Mouse (Mus musculus) liver, adult 2 months (tissue): ENCODE data around the gene Dlg3. TPM values are rescaled to one million over a fixed set of nuclear protein-coding genes. Genes with fewer than 3 reads are reported as not detected.
A peak's percentile ranks its signal among the peaks of the same experiment; 100 is the strongest.

ENCODE experiments used
- DNase-seq: peaks from one replicate; pipeline ENCODE4 v3.0.0-alpha.2; 2011; ENCODE audit warnings: low read depth, low spot score; ENCODE audit errors: extremely low read depth
- H3K27ac ChIP-seq: fragments of 200-500 bp; replicated peaks from 2 replicates; pipeline ENCODE4 v1.5.1; 2012; ENCODE audit warnings: low read depth, mild to moderate bottlenecking, control low read depth, inconsistent platforms, low read length; ENCODE audit not compliant: insufficient read depth
- H3K27me3 ChIP-seq: fragments of 200-500 bp; 2 replicates; pipeline ENCODE4 v1.6.1; 2012; ENCODE audit warnings: mild to moderate bottlenecking, moderate library complexity, low read length, inconsistent platforms; ENCODE audit not compliant: control insufficient read depth, insufficient read depth
- H3K36me3 ChIP-seq: fragments of 200-500 bp; 2 replicates; pipeline ENCODE4 v1.6.1; 2012; ENCODE audit warnings: low read length, inconsistent platforms; ENCODE audit not compliant: control insufficient read depth, insufficient read depth
- H3K4me1 ChIP-seq: fragments of 200-500 bp; 2 replicates; pipeline ENCODE4 v1.6.1; 2011; ENCODE audit warnings: low read length; ENCODE audit not compliant: control insufficient read depth, insufficient read depth
- H3K4me3 ChIP-seq: fragments of 200-500 bp; 2 replicates; pipeline ENCODE4 v1.5.1; 2011; ENCODE audit warnings: low read depth, mild to moderate bottlenecking, control low read depth, low read length, moderate library complexity; ENCODE audit not compliant: insufficient read depth
- H3K79me2 ChIP-seq: fragments of 200-500 bp; 2 replicates; pipeline ENCODE4 v1.6.1; 2012; ENCODE audit warnings: inconsistent platforms, mild to moderate bottlenecking, low read length, moderate library complexity; ENCODE audit not compliant: control insufficient read depth, insufficient read depth
- H3K9ac ChIP-seq: fragments of 200-500 bp; 2 replicates; pipeline ENCODE4 v1.6.1; 2012; ENCODE audit warnings: low read depth, mild to moderate bottlenecking, control low read depth, inconsistent platforms, low read length
- CTCF ChIP-seq: fragments of 200-500 bp; IDR thresholded peaks from 2 replicates; pipeline ENCODE4 v1.5.1; 2011; ENCODE audit warnings: low read depth, low read length, control low read depth
- POLR2A ChIP-seq: fragments of 200-500 bp; IDR thresholded peaks from 2 replicates; pipeline ENCODE4 v1.6.1; 2011; ENCODE audit warnings: low read length, control low read depth; ENCODE audit not compliant: insufficient read depth; ENCODE audit errors: extremely low read depth
- WGBS: fragments of 180-500 bp; shearing (Covaris S2); methylation state at CpG from one replicate; pipeline ENCODE4 v1.1.7; 2018; 5-methylcytosine and 5-hydroxymethylcytosine counted together
- polyA plus RNA-seq: library from polyadenylated mRNA; depleted of rRNA; stranded (reverse); fragments of >200 nt; gene quantifications from 2 replicates; pipeline ENCODE4 v1.2.3, GENCODE M21; 2012; rRNA removed
- total RNA-seq: library from RNA; depleted of rRNA; stranded (reverse); fragments of >200 nt; gene quantifications from 2 replicates; pipeline ENCODE4 v1.2.3, GENCODE M21; 2014; rRNA removed

Gene Dlg3
- 15.0 and 18.7 TPM in 2 replicates for total RNA-seq
- polyA plus RNA-seq, result 5.0 and 6.2 TPM in 2 replicates

DNA sequence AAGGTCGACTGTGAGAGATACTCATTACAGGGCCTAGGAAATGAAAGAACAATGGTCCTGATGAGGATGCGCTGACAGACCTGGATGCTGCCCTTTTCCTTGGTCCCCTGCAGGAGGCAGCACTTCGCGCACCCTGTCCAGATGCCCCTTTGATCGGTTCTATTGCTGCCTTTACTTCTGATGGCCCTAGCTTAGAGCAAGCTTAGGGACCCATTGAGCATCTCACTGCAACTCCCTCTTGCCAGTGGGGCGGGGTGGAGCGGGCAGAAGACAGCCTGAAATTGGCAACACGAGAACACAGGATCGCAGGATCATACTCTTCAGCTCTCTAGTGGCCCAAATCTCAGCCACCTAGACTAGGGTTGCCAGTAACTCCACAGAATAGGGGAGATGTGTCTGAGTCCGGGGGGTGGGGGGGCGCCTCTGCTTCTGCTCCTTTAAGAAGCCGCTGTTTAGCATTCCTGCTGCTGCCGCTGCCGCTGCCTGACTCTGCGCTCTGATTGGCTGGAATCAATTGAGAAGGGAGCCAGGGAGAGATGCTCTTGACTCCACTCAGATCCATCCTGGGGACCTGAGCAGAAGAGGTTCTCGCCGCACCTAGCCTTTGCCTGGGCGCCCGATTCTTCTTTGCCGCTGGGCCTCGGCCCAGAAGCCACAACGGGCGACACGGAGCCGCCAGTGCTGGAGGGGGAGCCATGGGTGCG lies at the start of gene Dlg3:
Gene Dlg3 (plus strand): TSS at position 542 of the 704 bp plus-strand sequence.
- 2% methylated on average over 25 of the region's 26 CpGs for WGBS
- Histone ChIP-seq H3K4me3 (peak within 1 kb of the TSS; percentile 17; the same call in 1 of the 2 replicates), H3K4me1 (0 out of 2 replicates have a peak, but pooled peaks cover 2% of the 10 kb centered on the region), H3K9ac (no peak within 1 kb of the TSS), H3K79me2 (no peaks in the 10 kb centered on the region), H3K36me3 (no peaks in the 10 kb centered on the region), H3K27me3 (no peaks in the 10 kb centered on the region), H3K27ac (no peak within 1 kb of the TSS)
- TF ChIP-seq CTCF (peak; percentile 48), POLR2A (no peak)
- no peak for DNase-seq

DNA sequence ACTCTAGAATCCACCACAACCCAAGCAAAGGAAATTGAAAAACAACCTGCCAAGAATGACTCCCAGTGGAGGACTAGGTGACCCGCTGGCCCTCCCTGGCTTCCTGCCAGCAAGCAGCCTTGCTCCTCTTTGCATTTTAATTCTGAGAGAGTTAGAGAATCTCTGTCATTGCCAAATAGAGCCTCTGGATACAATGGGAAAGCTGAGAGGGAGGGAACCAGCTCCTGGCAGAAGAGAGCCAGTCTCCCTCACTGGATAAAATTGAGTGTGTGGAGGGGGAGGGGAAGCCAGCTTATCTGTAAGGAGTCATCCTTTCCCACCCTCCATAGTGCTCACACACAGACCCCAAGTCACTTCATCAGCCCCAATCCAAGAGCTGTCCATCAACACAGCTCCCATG lies 38.6 kb upstream of the Dlg3 start:
- no peak overlapping the region for H3K27ac ChIP-seq
- no peak overlapping the region for H3K4me3 ChIP-seq
- TF ChIP-seq CTCF (no peak), POLR2A (no peak)
- no peaks in the 10 kb centered on the region for H3K27me3 ChIP-seq
- no peaks in the 10 kb centered on the region for H3K4me1 ChIP-seq
- no peak for DNase-seq
- H3K36me3 ChIP-seq, result no peaks in the 10 kb centered on the region
- H3K9ac ChIP-seq, result no peak overlapping the region
- no peaks in the 10 kb centered on the region for H3K79me2 ChIP-seq
- WGBS, result 38% methylated on average over 1 of the region's 1 CpGs

DNA sequence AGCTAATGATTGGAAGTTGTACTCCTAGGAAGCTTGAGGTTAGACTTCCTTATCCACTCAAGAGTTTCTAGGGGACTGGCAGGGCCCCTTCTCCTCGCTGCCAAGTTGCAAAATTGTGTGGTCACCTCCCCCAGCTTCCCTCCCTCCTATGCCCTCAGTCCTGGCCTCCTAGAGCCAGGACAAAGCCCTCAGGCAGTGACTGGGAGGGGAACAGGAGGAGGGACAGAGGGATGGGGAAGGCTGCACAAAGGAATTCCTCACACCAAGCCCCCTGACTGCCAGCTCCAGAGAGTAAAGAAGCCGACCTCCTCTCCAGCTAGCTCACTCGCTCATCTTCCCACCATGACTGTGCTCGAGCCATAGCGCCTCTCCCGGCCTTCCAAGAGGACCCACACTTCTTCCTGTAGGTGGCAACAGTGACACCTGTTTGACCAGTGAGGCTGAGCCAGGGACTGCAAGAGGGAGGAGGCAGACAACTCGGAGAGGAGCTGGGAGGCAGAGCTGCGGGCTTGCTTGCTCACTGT lies 37.8 kb upstream of the Dlg3 start, which contains the start of gene Gdpd2:
Gene Gdpd2 (plus strand): TSS at position 209 of the 524 bp plus-strand sequence.
- no peak within 1 kb of the TSS for H3K27ac ChIP-seq
- no peaks in the 10 kb centered on the region for H3K79me2 ChIP-seq
- WGBS, result 4% methylated on average over 8 of the region's 8 CpGs
- H3K9ac ChIP-seq, result no peak within 1 kb of the TSS
- H3K4me1 ChIP-seq, result no peaks in the 10 kb centered on the region
- peak; percentile 23 for DNase-seq
- TF ChIP-seq CTCF (peak; percentile 57), POLR2A (no peak)
- H3K36me3 ChIP-seq, result no peaks in the 10 kb centered on the region
- no peak within 1 kb of the TSS for H3K4me3 ChIP-seq
- H3K27me3 ChIP-seq, result no peaks in the 10 kb centered on the region

DNA sequence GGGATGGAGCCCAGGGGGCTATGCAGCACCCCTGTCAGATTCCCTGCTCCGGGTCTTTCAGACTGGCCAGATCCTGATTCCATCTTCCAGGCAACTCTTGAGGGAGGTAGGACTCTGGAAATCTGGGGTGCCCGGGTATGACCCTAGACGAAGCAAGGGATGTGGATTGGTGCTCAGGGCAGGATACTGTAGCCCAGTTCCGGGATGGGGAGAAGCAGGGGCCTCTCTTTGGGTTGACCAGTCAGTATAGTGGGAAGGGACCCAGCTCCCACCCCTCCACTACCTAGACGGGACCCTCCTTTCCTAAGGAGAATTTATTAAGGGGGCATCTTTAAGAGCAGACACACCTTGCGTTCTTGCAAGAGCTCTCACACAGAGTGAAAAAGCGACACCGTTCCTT lies 37.3 kb upstream of the Dlg3 start:
- no peak overlapping the region for H3K4me3 ChIP-seq
- TF ChIP-seq POLR2A (no peak), CTCF (no peak)
- no peaks in the 10 kb centered on the region for H3K79me2 ChIP-seq

DNA sequence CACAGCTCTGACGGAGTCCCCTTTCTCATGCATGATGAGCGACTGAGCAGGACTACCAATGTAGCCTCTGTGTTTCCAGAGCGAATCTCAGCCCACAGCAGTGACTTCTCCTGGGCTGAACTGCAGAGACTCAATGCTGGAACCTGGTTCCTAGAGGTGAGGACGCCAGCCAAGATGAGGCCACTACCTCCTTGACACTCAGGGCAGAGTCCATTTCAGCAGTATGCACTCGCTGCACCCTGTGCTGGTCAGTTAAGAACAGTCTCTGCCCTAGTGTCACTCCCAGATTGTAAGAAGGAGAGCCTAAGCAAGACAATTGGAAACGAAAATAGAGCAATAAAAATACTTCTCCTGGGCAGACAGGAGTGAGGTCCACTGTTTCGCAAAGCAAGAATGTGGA lies 33.2 kb upstream of the Dlg3 start:
- Histone ChIP-seq H3K27me3 (no peaks in the 10 kb centered on the region), H3K9ac (no peak overlapping the region), H3K4me1 (no peaks in the 10 kb centered on the region), H3K36me3 (no peaks in the 10 kb centered on the region), H3K79me2 (no peaks in the 10 kb centered on the region), H3K27ac (no peak overlapping the region), H3K4me3 (no peak overlapping the region)
- 74% methylated on average over 7 of the region's 7 CpGs for WGBS
- peak; percentile 4 for DNase-seq
- no peak for TF ChIP-seq POLR2A
- no peak for TF ChIP-seq CTCF

More for the DNA sequence above, 37.3 kb upstream of the Dlg3 start:
- H3K27me3 ChIP-seq, result no peaks in the 10 kb centered on the region
- no peaks in the 10 kb centered on the region for H3K36me3 ChIP-seq
- H3K4me1 ChIP-seq, result no peaks in the 10 kb centered on the region
- WGBS, result 20% methylated on average over 8 of the region's 8 CpGs
- no peak overlapping the region for H3K9ac ChIP-seq
- no peak overlapping the region for H3K27ac ChIP-seq
- no peak for DNase-seq

DNA sequence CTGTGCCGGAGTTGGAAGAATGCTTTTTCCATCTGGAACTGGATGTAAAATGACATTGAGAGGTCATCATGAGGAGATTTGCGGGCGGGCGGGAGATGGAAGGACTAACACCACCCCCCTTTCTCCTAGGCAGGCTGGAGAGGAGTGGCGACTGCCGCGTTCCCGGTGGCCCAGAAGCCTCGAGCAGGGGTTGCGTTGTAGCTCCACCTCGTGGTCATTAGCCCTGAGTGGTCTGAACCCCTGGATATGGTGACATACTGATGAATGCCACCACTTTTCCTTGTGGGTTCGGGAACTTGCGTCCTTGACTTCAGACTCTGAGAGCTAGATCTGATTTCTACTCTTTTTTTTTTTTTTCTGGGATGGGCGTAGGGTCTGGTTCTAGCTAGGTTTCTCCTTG lies 28.6 kb upstream of the Dlg3 start:
- Histone ChIP-seq H3K79me2 (no peaks in the 10 kb centered on the region), H3K9ac (no peak overlapping the region), H3K27ac (no peak overlapping the region), H3K36me3 (no peaks in the 10 kb centered on the region), H3K27me3 (no peaks in the 10 kb centered on the region), H3K4me3 (no peak overlapping the region), H3K4me1 (0 out of 2 replicates have a peak, but pooled peaks cover 1% of the 10 kb centered on the region)
- DNase-seq, result peak; percentile 8
- no peak for TF ChIP-seq POLR2A
- peak; percentile 71 for TF ChIP-seq CTCF
- 9% methylated on average over 14 of the region's 14 CpGs for WGBS
